Mouse (Mus musculus) heart, adult 10 weeks (tissue): ENCODE results near the gene Nr5a2. TPM values are rescaled to one million over a fixed set of nuclear protein-coding genes. Genes with fewer than 3 reads are reported as not detected.

Experiments used
- polyA plus RNA-seq: library from polyadenylated mRNA; stranded (reverse); fragments of 350-450 nt; fragmentation: Illumina TruSeq; extraction: RNeasy Lipid Tissue Mini Kit (QIAGEN cat#74804); gene quantifications from one replicate; pipeline ENCODE4 v1.2.3, GENCODE M21; 2014; ENCODE audit warnings: low read depth, low replicate concordance

Nr5a2 gene
- 0.26 TPM for polyA plus RNA-seq

DNA sequence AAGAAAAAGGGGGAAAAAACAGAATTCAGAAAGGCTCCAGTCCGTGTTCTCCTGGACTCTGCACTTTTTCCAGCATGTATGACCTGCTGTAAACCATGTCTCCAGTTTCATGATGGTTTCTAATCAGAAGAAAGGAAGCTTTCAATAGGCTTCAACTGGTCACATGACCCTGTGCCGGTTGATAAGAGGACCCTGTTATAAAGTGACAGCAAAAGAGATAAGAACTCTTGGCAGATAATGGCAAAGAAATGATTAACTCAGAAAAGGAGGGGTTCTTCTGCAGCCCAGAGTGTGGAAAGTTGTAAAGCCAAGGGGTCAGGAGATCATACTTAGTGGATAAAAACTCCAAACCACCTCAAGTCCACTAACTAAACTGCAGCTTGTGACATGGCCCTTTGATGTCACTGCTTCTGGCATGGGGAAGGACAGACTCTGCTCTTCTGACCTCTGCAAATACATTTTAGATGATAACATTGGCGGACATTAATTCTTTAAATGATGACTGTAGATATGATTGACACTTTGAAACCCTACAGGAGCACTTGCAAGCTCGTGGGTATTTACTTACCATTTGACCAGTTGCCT, at the start of gene Nr5a2:
Gene Nr5a2 (minus strand): TSS at position 21 of the 585 bp plus-strand sequence.

